Mouse (Mus musculus): Measurements from ENCODE around the gene Aff3. TPM values are rescaled to one million over a fixed set of nuclear protein-coding genes. Genes with fewer than 3 reads are reported as not detected.

Aff3 gene
- polyA plus RNA-seq, 1 experiment from 2014 or later, result 12.7 TPM

DNA sequence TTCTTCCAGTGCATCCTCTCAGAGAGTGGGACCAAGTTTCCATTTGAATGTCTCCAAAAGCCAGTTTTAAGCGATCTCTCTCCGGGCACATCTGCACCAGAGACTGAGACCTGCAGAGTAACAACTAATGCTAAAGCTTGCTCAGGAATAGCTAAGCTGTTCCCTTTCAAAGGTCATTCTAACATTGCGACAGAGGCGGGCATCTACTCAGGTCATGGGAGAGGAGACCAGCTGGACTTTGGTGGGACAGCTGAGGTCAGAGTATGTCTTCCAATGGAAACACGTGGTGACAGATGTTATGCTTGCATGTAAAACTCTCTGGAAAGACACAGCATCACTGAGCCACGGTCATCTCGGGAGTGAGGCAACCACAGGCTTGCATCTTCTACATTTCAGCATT lies 488.7 kb downstream of the Aff3 start:
- Histone ChIP-seq H3K27me3 (no peaks in the 10 kb centered on the region), H3K4me3 (replicated peaks) (no peak overlapping the region), H3K36me3 (peaks cover 26% of the 10 kb centered on the region), H3K9ac (replicated peaks) (no peak overlapping the region), H3K9me3 (no peaks in the 10 kb centered on the region), H3K27ac (no peak overlapping the region), H3K4me1 (replicated peaks) (no peaks in the 10 kb centered on the region), H3K4me2 (replicated peaks) (no peak overlapping the region)
- WGBS, result 92% methylated on average over 7 of the region's 7 CpGs
- no peak for ATAC-seq

DNA sequence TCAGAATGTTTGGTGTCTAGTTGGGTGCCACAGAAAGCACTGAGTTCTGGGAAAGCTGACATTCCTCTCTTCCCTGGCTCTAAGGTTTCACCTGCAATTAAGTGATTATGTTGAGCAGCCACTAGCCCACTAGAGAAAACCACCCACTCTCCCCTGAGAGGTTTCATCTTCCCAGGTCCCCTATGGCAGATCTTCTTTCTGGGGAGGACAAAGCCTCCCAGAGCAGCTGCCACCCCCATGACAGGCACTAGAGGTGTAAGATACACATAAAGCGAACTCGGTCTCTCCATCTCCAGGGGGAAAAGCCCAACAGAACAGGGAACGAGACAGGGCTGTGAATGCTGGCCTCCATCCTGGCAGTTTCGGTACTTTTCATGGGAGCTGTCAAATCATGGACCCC lies 492.9 kb downstream of the Aff3 start:
- H3K36me3 ChIP-seq, result 0 out of 2 replicates have a peak, but pooled peaks cover 2% of the 10 kb centered on the region
- H3K27ac ChIP-seq, result no peak overlapping the region
- H3K9ac ChIP-seq (replicated peaks), result no peak overlapping the region
- no peaks in the 10 kb centered on the region for H3K9me3 ChIP-seq
- no peak overlapping the region for H3K4me2 ChIP-seq (replicated peaks)
- no peaks in the 10 kb centered on the region for H3K27me3 ChIP-seq
- no peak overlapping the region for H3K4me3 ChIP-seq (replicated peaks)
- ATAC-seq, result no peak
- whole genome bisulfite sequencing, result 87% methylated on average over 4 of the region's 4 CpGs
- no peaks in the 10 kb centered on the region for H3K4me1 ChIP-seq (replicated peaks)

DNA sequence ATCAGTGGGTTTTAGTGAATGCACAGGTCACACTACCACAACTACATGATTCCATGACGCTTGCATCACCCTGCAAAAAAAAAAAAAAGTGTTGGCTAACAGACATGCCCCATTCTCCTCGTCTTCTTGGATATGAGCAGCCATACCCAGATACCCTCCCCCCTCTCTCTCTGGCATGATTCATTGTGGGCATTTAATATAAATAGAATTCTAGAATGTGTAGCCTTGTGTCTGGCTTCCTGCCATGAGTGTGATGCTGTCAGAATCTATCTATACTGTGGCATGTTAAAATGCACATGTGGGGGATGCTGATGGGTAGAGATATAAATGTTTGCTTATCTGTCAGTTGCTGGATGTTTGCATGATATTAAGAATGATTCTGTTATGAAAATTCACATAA lies 499.1 kb downstream of the Aff3 start:
- no peaks in the 10 kb centered on the region for H3K27me3 ChIP-seq
- no peak overlapping the region for H3K4me2 ChIP-seq (replicated peaks)
- no peak overlapping the region for H3K27ac ChIP-seq
- H3K4me3 ChIP-seq (replicated peaks), result no peak overlapping the region
- WGBS, result 63% methylated on average over 2 of the region's 2 CpGs
- H3K36me3 ChIP-seq, result no peaks in the 10 kb centered on the region
- no peak for ATAC-seq
- H3K9me3 ChIP-seq, result no peaks in the 10 kb centered on the region
- no peak overlapping the region for H3K9ac ChIP-seq (replicated peaks)
- 0 out of 2 replicates have a peak, but pooled peaks cover 3% of the 10 kb centered on the region for H3K4me1 ChIP-seq (replicated peaks)

DNA sequence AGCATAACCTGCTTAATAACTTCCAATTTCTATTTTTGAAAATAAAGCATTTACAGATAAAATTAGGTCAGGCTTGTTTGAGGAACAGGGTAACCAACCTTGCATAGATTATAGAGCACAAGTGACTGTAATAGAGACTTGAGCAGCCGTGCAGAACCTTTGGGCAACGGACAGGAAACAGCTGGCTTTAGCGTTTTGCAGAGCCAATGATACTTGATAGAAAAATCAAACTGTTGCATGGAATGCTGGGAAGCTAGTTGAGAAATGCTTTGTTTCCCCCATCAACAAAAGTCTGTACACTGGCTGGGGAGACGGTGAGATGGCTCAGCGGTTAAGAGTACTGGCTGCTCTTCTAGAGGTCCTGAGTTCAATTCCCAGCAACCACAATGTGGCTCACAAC lies 514.7 kb downstream of the Aff3 start:
- WGBS, result 91% methylated on average over 5 of the region's 5 CpGs
- H3K27ac ChIP-seq, result no peak overlapping the region
- no peaks in the 10 kb centered on the region for H3K36me3 ChIP-seq
- no peak overlapping the region for H3K9ac ChIP-seq (replicated peaks)
- H3K4me3 ChIP-seq (replicated peaks), result no peak overlapping the region
- no peak overlapping the region for H3K4me2 ChIP-seq (replicated peaks)
- ATAC-seq, result no peak
- no peaks in the 10 kb centered on the region for H3K27me3 ChIP-seq
- H3K9me3 ChIP-seq, result 0 out of 2 replicates have a peak, but pooled peaks cover 3% of the 10 kb centered on the region
- H3K4me1 ChIP-seq (replicated peaks), result no peaks in the 10 kb centered on the region

- Histone ChIP-seq H3K27me3 (no peaks in the 10 kb centered on the region), H3K4me3 (replicated peaks) (no peak overlapping the region), H3K9me3 (no peaks in the 10 kb centered on the region), H3K9ac (replicated peaks) (no peak overlapping the region), H3K36me3 (no peaks in the 10 kb centered on the region), H3K4me1 (replicated peaks) (no peaks in the 10 kb centered on the region), H3K4me2 (replicated peaks) (no peak overlapping the region), H3K27ac (no peak overlapping the region)
- no peak for ATAC-seq
- WGBS, result 92% methylated on average over 4 of the region's 4 CpGs
Observed at GRCm38 (mm10) chr1:38146008-38146407, 518.7 kb downstream of the Aff3 start.

DNA sequence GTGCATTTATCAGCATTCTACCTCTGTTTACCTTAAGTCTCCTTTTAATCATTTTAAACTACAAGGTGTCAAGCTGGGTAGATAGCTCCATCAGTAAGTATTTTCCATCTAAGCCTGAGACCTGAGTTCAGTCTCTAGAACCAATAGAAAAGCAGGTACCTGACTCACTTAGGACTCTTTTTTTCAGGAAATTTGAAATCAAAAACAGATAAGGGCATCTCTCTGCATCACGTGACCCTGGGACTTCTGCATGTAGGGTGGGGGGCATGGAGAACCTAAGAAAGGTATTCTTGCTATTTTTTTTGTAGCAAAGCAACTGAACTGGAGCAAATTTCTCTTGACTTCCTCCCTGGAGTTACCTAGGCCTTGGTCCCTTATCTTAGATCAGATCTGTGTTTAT lies 523.4 kb downstream of the Aff3 start:
- Histone ChIP-seq H3K27me3 (no peaks in the 10 kb centered on the region), H3K4me3 (replicated peaks) (no peak overlapping the region), H3K9me3 (no peaks in the 10 kb centered on the region), H3K4me2 (replicated peaks) (no peak overlapping the region), H3K36me3 (no peaks in the 10 kb centered on the region), H3K9ac (replicated peaks) (no peak overlapping the region), H3K4me1 (replicated peaks) (no peaks in the 10 kb centered on the region), H3K27ac (no peak overlapping the region)
- no peak for ATAC-seq
- WGBS, result 94% methylated on average over 1 of the region's 1 CpGs

GRCm38 (mm10) chr1:38140911-38141310 lies 523.8 kb downstream of the Aff3 start:
- 93% methylated on average over 2 of the region's 2 CpGs for WGBS
- H3K4me3 ChIP-seq (replicated peaks), result no peak overlapping the region
- no peak overlapping the region for H3K4me2 ChIP-seq (replicated peaks)
- no peak overlapping the region for H3K27ac ChIP-seq
- H3K4me1 ChIP-seq (replicated peaks), result no peaks in the 10 kb centered on the region
- H3K9me3 ChIP-seq, result no peaks in the 10 kb centered on the region
- H3K27me3 ChIP-seq, result no peaks in the 10 kb centered on the region
- no peaks in the 10 kb centered on the region for H3K36me3 ChIP-seq
- H3K9ac ChIP-seq (replicated peaks), result no peak overlapping the region
- no peak for ATAC-seq

GRCm38 (mm10) chr1:38139396-38139795 lies 525.4 kb downstream of the Aff3 start:
- Histone ChIP-seq H3K4me2 (replicated peaks) (no peak overlapping the region), H3K36me3 (no peaks in the 10 kb centered on the region)

DNA sequence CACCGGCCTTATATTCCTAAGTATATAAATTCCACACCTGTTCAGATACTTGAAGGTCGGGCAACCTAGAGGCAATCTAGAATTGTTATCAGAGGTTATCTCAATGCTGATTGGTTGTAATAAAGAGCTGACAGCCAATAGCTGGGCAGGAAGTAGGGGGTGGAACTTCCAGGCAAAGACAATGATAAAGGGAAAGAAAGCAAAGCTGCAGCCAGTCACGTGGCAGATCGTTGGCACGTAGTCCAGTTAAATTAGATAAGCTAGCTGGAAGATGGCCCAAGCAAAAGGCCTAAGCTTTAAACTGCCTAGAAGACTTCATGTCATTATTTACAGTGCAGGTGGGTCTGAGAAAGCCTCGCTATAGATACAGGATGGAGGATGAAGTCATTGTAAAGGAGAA lies 531.8 kb downstream of the Aff3 start:
- ATAC-seq, result no peak
- no peak overlapping the region for H3K4me2 ChIP-seq (replicated peaks)
- H3K9me3 ChIP-seq, result no peaks in the 10 kb centered on the region
- no peak overlapping the region for H3K9ac ChIP-seq (replicated peaks)
- H3K27ac ChIP-seq, result no peak overlapping the region
- H3K4me1 ChIP-seq (replicated peaks), result peaks cover 16% of the 10 kb centered on the region
- H3K4me3 ChIP-seq (replicated peaks), result no peak overlapping the region
- no peaks in the 10 kb centered on the region for H3K36me3 ChIP-seq
- WGBS, result 68% methylated on average over 6 of the region's 6 CpGs
- H3K27me3 ChIP-seq, result no peaks in the 10 kb centered on the region

More at GRCm38 (mm10) chr1:38139396-38139795, 525.4 kb downstream of the Aff3 start:
- Histone ChIP-seq H3K27ac (no peak overlapping the region), H3K4me3 (replicated peaks) (no peak overlapping the region), H3K27me3 (no peaks in the 10 kb centered on the region), H3K9me3 (no peaks in the 10 kb centered on the region), H3K9ac (replicated peaks) (no peak overlapping the region), H3K4me1 (replicated peaks) (no peaks in the 10 kb centered on the region)
- WGBS, result 91% methylated on average over 2 of the region's 2 CpGs
- ATAC-seq, result no peak

GRCm38 (mm10) chr1:38130715-38131483 lies 533.9 kb downstream of the Aff3 start:
- Histone ChIP-seq H3K4me3 (replicated peaks) (no peak overlapping the region), H3K27ac (no peak overlapping the region), H3K4me2 (replicated peaks) (peak overlapping the region; percentile 93; the same call in 1 of the 2 replicates), H3K4me1 (replicated peaks) (peaks cover 30% of the 10 kb centered on the region), H3K36me3 (no peaks in the 10 kb centered on the region), H3K27me3 (no peaks in the 10 kb centered on the region), H3K9ac (replicated peaks) (peak overlapping the region; percentile 91; the same call in 1 of the 2 replicates), H3K9me3 (no peaks in the 10 kb centered on the region)
- 61% methylated on average over 10 of the region's 10 CpGs for WGBS
- no peak for ATAC-seq

GRCm38 (mm10) chr1:38129501-38130267 lies 535.1 kb downstream of the Aff3 start, which contains the start of gene Rev1:
Gene Rev1 (minus strand): TSS chr1:38129801.
- peak within 1 kb of the TSS; percentile 93 for H3K4me2 ChIP-seq (replicated peaks)
- peak; percentile 96 for ATAC-seq
- peak within 1 kb of the TSS; percentile 91 for H3K9ac ChIP-seq (replicated peaks)
- WGBS, result under 1% methylated on average over 75 of the region's 122 CpGs
- peaks cover 30% of the 10 kb centered on the region for H3K4me1 ChIP-seq (replicated peaks)
- H3K9me3 ChIP-seq, result no peaks in the 10 kb centered on the region
- peak within 1 kb of the TSS; percentile 88 for H3K4me3 ChIP-seq (replicated peaks)
- H3K27me3 ChIP-seq, result no peaks in the 10 kb centered on the region
- H3K27ac ChIP-seq, result peak within 1 kb of the TSS; percentile 96
- no peaks in the 10 kb centered on the region for H3K36me3 ChIP-seq

DNA sequence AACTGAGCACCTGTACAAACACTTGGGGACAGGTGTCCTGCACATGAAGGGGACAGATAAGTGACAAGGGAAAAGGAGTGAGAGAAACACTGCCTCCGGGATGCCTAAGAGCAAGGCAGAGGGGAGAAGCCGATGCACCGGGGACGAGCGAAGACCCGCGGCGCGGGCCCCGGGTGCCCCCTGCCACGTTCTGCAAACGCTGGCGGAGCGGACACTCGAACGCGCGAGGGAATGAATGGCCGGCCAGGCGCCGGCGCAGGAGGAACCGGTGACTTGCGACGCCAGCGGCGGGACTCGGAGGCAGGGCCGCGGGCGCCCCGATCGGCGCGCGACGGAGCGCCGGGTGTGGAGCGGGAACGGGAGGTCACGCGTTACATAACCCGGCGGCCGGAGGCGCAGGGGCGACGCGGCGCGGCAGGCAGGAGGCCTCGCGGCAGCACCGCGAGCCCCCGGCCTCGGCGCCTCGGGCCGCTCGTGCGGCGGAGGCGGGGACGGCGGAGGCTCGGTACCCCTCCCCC lies 535.8 kb downstream of the Aff3 start:
- peak; percentile 55 for ATAC-seq
- Histone ChIP-seq H3K9ac (replicated peaks) (peak overlapping the region; percentile 91), H3K27ac (peak overlapping the region; percentile 96), H3K27me3 (no peaks in the 10 kb centered on the region), H3K4me3 (replicated peaks) (peak overlapping the region; percentile 88), H3K36me3 (no peaks in the 10 kb centered on the region), H3K4me1 (replicated peaks) (peaks cover 30% of the 10 kb centered on the region), H3K4me2 (replicated peaks) (peak overlapping the region; percentile 93), H3K9me3 (no peaks in the 10 kb centered on the region)
- WGBS, result under 1% methylated on average over 54 of the region's 68 CpGs

Data from midbrain, embryonic 13.5 days (tissue).